Mouse (Mus musculus) myocyte (in vitro differentiated cells): Measurements from ENCODE around the gene Armt1.

ENCODE experiments used
- CEBPB ChIP-seq: IDR thresholded peaks from 2 replicates; pipeline ENCODE4 v1.6.1; 2011; ENCODE audit warnings: mild to moderate bottlenecking, moderate library complexity; ENCODE audit not compliant: poor library complexity, insufficient read depth, severe bottlenecking
- MAX ChIP-seq: IDR thresholded peaks from one replicate; pipeline ENCODE4 v1.6.1; 2011; ENCODE audit warnings: low read depth, mild to moderate bottlenecking, control low read depth
- MYOG ChIP-seq, 3 experiments: IDR thresholded peaks; one replicate each; pipeline ENCODE4 v1.6.1; 2011; ENCODE audit warnings: control low read depth in 2 of 3, low read depth in 2 of 3, mild to moderate bottlenecking in 2 of 3; ENCODE audit not compliant: insufficient read length in 2 of 3, control insufficient read depth in 1 of 3, insufficient read depth in 1 of 3
- POLR2A ChIP-seq: IDR thresholded peaks from one replicate; pipeline ENCODE4 v1.6.1; 2011; ENCODE audit warnings: low read depth, mild to moderate bottlenecking, control low read depth, moderate library complexity; ENCODE audit not compliant: insufficient read length
- SRF ChIP-seq: IDR thresholded peaks from one replicate; pipeline ENCODE4 v1.6.1; 2011; ENCODE audit warnings: low read depth; ENCODE audit not compliant: control insufficient read depth, insufficient read length
- TCF12 ChIP-seq: IDR thresholded peaks from one replicate; pipeline ENCODE4 v1.6.1; 2011; ENCODE audit warnings: mild to moderate bottlenecking, control low read depth; ENCODE audit not compliant: poor library complexity, insufficient read depth, severe bottlenecking
- USF1 ChIP-seq: IDR thresholded peaks from one replicate; pipeline ENCODE4 v1.6.1; 2011; ENCODE audit warnings: low read depth, mild to moderate bottlenecking, control low read depth, moderate library complexity

DNA sequence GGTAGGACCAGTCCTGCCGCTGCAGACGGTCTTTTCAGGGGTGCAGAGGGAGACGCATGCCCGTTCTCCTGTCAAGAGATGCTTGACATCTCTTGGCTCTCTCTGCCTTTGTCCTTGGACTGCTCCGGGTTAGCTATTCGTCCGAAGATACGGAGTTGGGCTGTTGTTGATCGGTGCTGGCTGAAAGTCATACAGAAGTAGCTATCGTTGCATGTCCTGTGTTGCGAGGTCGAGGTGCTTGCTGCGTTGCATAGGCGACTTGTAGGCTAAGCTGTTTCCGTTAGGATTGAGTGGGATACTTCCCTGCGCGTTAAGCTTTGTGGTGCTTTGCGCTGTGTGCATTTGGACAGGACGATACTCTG is 43.9 kb upstream of the Armt1 start:
- no peak for TF ChIP-seq MYOG (IDR thresholded peaks at IDR 0.05; ENCODE audit: control insufficient read depth in 1 of 3, insufficient read depth in 1 of 3, insufficient read length in 2 of 3, low read depth in 2 of 3)
- no peak for TF ChIP-seq USF1
- no peak for TF ChIP-seq MAX
- peak; percentile 17 for TF ChIP-seq POLR2A
- TF ChIP-seq SRF = no peak
- no peak for TF ChIP-seq TCF12
- TF ChIP-seq CEBPB = no peak
